In genomic region chr4:33039826-33040225, GRCm38 (mm10) we compare ENCODE assay signal across 29 mouse cellular contexts. TPM values are rescaled to one million over a fixed set of nuclear protein-coding genes. Genes with fewer than 3 reads are reported as not detected.
"Had no signal": no experiment of that assay in that cellular context is flagged by ENCODE, and none has a peak within 500 bp of the region (broad histone marks: within the 10 kb centered on the region; RNA-seq: fewer than 3 reads in every experiment).

No protein-coding gene starts in this region.

- H3K4me2 ChIP-seq: heart, embryonic 13.5 days; heart, embryonic 15.5 days; hindbrain, embryonic 13.5 days; hindbrain, embryonic 15.5 days; limb, embryonic 13.5 days; limb, embryonic 15.5 days; liver, embryonic 12.5 days had no signal

- H3K4me3 ChIP-seq: heart, embryonic 10.5 days; heart, embryonic 13.5 days; heart, embryonic 15.5 days; hindbrain, embryonic 13.5 days; hindbrain, embryonic 15.5 days; limb, embryonic 13.5 days; limb, embryonic 15.5 days; liver, embryonic 12.5 days had no signal

- H3K9me3 ChIP-seq: heart, embryonic 10.5 days; heart, embryonic 15.5 days; hindbrain, embryonic 13.5 days; hindbrain, embryonic 15.5 days; limb, embryonic 15.5 days; liver, embryonic 12.5 days had no signal

- H3K4me1 ChIP-seq: heart, embryonic 10.5 days; heart, embryonic 13.5 days; heart, embryonic 15.5 days; hindbrain, embryonic 13.5 days; hindbrain, embryonic 15.5 days; limb, embryonic 13.5 days; limb, embryonic 15.5 days; liver, embryonic 12.5 days had no signal

- DNase-seq: gastrocnemius, postnatal 14 days; gastrocnemius, postnatal 36 days; heart, adult 18-20 months; heart, postnatal 14 days; heart, postnatal 36 days; kidney, adult 18-20 months; kidney, adult 8-10 months; kidney, postnatal 10 days; kidney, postnatal 25 days; kidney, postnatal 4 days; layer of hippocampus, adult 9-11 months; layer of hippocampus, postnatal 36 days; left cerebral cortex, postnatal 4 days had no signal

- ATAC-seq: hindbrain, postnatal 0 days; intestine, postnatal 0 days; liver, embryonic 12.5 days had no signal

- H3K27ac ChIP-seq: heart, embryonic 10.5 days; heart, embryonic 13.5 days; heart, embryonic 15.5 days; hindbrain, embryonic 13.5 days; hindbrain, embryonic 15.5 days; hindbrain, postnatal 0 days; limb, embryonic 13.5 days; limb, embryonic 15.5 days; liver, embryonic 12.5 days; liver, embryonic 14.5 days had no signal

- H3K9ac ChIP-seq: heart, embryonic 13.5 days; heart, embryonic 15.5 days; hindbrain, embryonic 13.5 days; hindbrain, embryonic 15.5 days; limb, embryonic 13.5 days; limb, embryonic 15.5 days; liver, embryonic 12.5 days; liver, embryonic 14.5 days had no signal

- H3K27me3 ChIP-seq: heart, embryonic 13.5 days; heart, embryonic 15.5 days; hindbrain, embryonic 13.5 days; hindbrain, embryonic 15.5 days; limb, embryonic 13.5 days; limb, embryonic 15.5 days; liver, embryonic 12.5 days had no signal

RNA-seq across cellular contexts. Expression of gene Gabrr2, which starts 23.0 kb away (rescaled TPM):
- total RNA-seq: hematopoietic stem cell, adult 5-6 weeks; layer of hippocampus, postnatal 14 days; left cerebral cortex, postnatal 10 days had no signal
- polyA plus RNA-seq: heart, postnatal 0 days; kidney, embryonic 14.5 days; liver, embryonic 12.5 days had no signal
